In genomic region chr10:9992798-9993197, GRCm38 (mm10) we compare ENCODE assay signal across 23 mouse cellular contexts.
DNase-seq lines count a peak whose midpoint lies in the region; ATAC-seq and TF ChIP-seq lines count a peak whose summit lies in the region.
"Had no signal": no experiment of that assay in that cellular context is flagged by ENCODE, and none has a peak within 500 bp of the region (broad histone marks: within the 10 kb centered on the region; RNA-seq: fewer than 3 reads in every experiment).

No protein-coding gene starts in this region.

- H3K36me3 ChIP-seq in forebrain, postnatal 0 days (ENCODE audit: insufficient read depth): no peaks in the 10 kb centered on the region
- H3K36me3 ChIP-seq in forebrain, embryonic 11.5 days (ENCODE audit: control insufficient read depth, insufficient read depth, low read length): no peaks in the 10 kb centered on the region
- no peaks in the 10 kb centered on the region for H3K36me3 ChIP-seq in midbrain, embryonic 14.5 days (ENCODE audit: control insufficient read depth, insufficient read depth, low read length)
- H3K36me3 ChIP-seq in midbrain, embryonic 13.5 days: no peaks in the 10 kb centered on the region
- no peaks in the 10 kb centered on the region for H3K36me3 ChIP-seq in neural tube, embryonic 14.5 days (ENCODE audit: control insufficient read depth, insufficient read depth, low read length)
- H3K36me3 ChIP-seq: embryonic facial prominence, embryonic 10.5 days; heart, embryonic 13.5 days; hindbrain, embryonic 12.5 days had no signal

- no peak overlapping the region for H3K27ac ChIP-seq in forebrain, postnatal 0 days (ENCODE audit: low read depth, low read length)
- H3K27ac ChIP-seq in forebrain, embryonic 11.5 days (ENCODE audit: low read depth, low read length): no peak overlapping the region
- no peak overlapping the region for H3K27ac ChIP-seq in midbrain, embryonic 14.5 days (replicated peaks; ENCODE audit: low read depth, low read length)
- H3K27ac ChIP-seq in midbrain, embryonic 13.5 days: no peak overlapping the region
- no peak overlapping the region for H3K27ac ChIP-seq in neural tube, embryonic 14.5 days (ENCODE audit: low read depth, low read length)
- H3K27ac ChIP-seq: embryonic facial prominence, embryonic 10.5 days; heart, embryonic 13.5 days; hindbrain, embryonic 12.5 days; hindbrain, postnatal 0 days had no signal

- no peak overlapping the region for H3K4me3 ChIP-seq in forebrain, postnatal 0 days (ENCODE audit: low read depth, low read length)
- no peak overlapping the region for H3K4me3 ChIP-seq in forebrain, embryonic 11.5 days (ENCODE audit: low read depth, low read length)
- H3K4me3 ChIP-seq in midbrain, embryonic 14.5 days (replicated peaks; ENCODE audit: low read depth, low read length): no peak overlapping the region
- H3K4me3 ChIP-seq in midbrain, embryonic 13.5 days (replicated peaks): no peak overlapping the region
- no peak overlapping the region for H3K4me3 ChIP-seq in neural tube, embryonic 14.5 days (ENCODE audit: low read depth, low read length)
- H3K4me3 ChIP-seq: embryonic facial prominence, embryonic 10.5 days; heart, embryonic 13.5 days; hindbrain, embryonic 12.5 days had no signal

- no peaks in the 10 kb centered on the region for H3K27me3 ChIP-seq in forebrain, postnatal 0 days (ENCODE audit: insufficient read depth, low read length)
- no peaks in the 10 kb centered on the region for H3K27me3 ChIP-seq in forebrain, embryonic 11.5 days (ENCODE audit: control insufficient read depth, insufficient read depth, low read length)
- H3K27me3 ChIP-seq in midbrain, embryonic 14.5 days (ENCODE audit: control insufficient read depth, insufficient read depth, low read length): no peaks in the 10 kb centered on the region
- no peaks in the 10 kb centered on the region for H3K27me3 ChIP-seq in midbrain, embryonic 13.5 days
- no peaks in the 10 kb centered on the region for H3K27me3 ChIP-seq in neural tube, embryonic 14.5 days (ENCODE audit: control insufficient read depth, insufficient read depth, low read length)
- H3K27me3 ChIP-seq: CH12.LX; heart, embryonic 13.5 days; hindbrain, embryonic 12.5 days had no signal

- 0 out of 2 replicates have a peak, but pooled peaks have one; percentile 32 for ATAC-seq in forebrain, postnatal 0 days
- ATAC-seq in forebrain, embryonic 11.5 days (replicated peaks; ENCODE audit: low FRiP score): no peak
- ATAC-seq in midbrain, embryonic 14.5 days (ENCODE audit: low FRiP score, low TSS enrichment): no peak
- ATAC-seq in midbrain, embryonic 13.5 days: no peak
- ATAC-seq in neural tube, embryonic 14.5 days (ENCODE audit: low read depth): 0 out of 2 replicates have a peak, but pooled peaks have one; percentile 28
- ATAC-seq: activated CD4-positive, CD25-positive, alpha-beta regulatory T cell, adult 4 months; forebrain, embryonic 16.5 days; hindbrain, postnatal 0 days; Patski had no signal

- WGBS in forebrain, postnatal 0 days: 52% methylated on average over 2 of the region's 2 CpGs
- 64% methylated on average over 2 of the region's 2 CpGs for WGBS in forebrain, embryonic 11.5 days
- WGBS in midbrain, embryonic 14.5 days: 58% methylated on average over 2 of the region's 2 CpGs
- 63% methylated on average over 2 of the region's 2 CpGs for WGBS in midbrain, embryonic 13.5 days
- WGBS in neural tube, embryonic 14.5 days: 55% methylated on average over 2 of the region's 2 CpGs

- H3K9ac ChIP-seq in forebrain, postnatal 0 days: no peak overlapping the region
- no peak overlapping the region for H3K9ac ChIP-seq in forebrain, embryonic 11.5 days (ENCODE audit: low read length)
- H3K9ac ChIP-seq in midbrain, embryonic 14.5 days (replicated peaks; ENCODE audit: low read length): no peak overlapping the region
- H3K9ac ChIP-seq in midbrain, embryonic 13.5 days (replicated peaks): no peak overlapping the region
- H3K9ac ChIP-seq in neural tube, embryonic 14.5 days (replicated peaks; ENCODE audit: low read depth, low read length): no peak overlapping the region
- H3K9ac ChIP-seq: heart, embryonic 13.5 days; hindbrain, embryonic 12.5 days had no signal

- H3K4me2 ChIP-seq in forebrain, postnatal 0 days (ENCODE audit: low read depth): no peak overlapping the region
- H3K4me2 ChIP-seq in forebrain, embryonic 11.5 days (ENCODE audit: low read depth, low read length, severe bottlenecking): no peak overlapping the region
- no peak overlapping the region for H3K4me2 ChIP-seq in midbrain, embryonic 14.5 days (ENCODE audit: low read length)
- no peak overlapping the region for H3K4me2 ChIP-seq in midbrain, embryonic 13.5 days (replicated peaks)
- H3K4me2 ChIP-seq in neural tube, embryonic 14.5 days (ENCODE audit: low read depth, low read length): no peak overlapping the region
- H3K4me2 ChIP-seq: heart, embryonic 13.5 days; hindbrain, embryonic 12.5 days had no signal

- no peaks in the 10 kb centered on the region for H3K9me3 ChIP-seq in forebrain, postnatal 0 days (ENCODE audit: low read length)
- no peaks in the 10 kb centered on the region for H3K9me3 ChIP-seq in forebrain, embryonic 11.5 days (ENCODE audit: control insufficient read depth, low read length)
- no peaks in the 10 kb centered on the region for H3K9me3 ChIP-seq in midbrain, embryonic 14.5 days (ENCODE audit: control insufficient read depth, low read length)
- no peaks in the 10 kb centered on the region for H3K9me3 ChIP-seq in midbrain, embryonic 13.5 days
- no peaks in the 10 kb centered on the region for H3K9me3 ChIP-seq in neural tube, embryonic 14.5 days (ENCODE audit: control insufficient read depth, low read length)
- H3K9me3 ChIP-seq: embryonic facial prominence, embryonic 10.5 days; heart, embryonic 13.5 days; hindbrain, embryonic 12.5 days had no signal

- H3K4me1 ChIP-seq in forebrain, postnatal 0 days (ENCODE audit: insufficient read depth): no peaks in the 10 kb centered on the region
- no peaks in the 10 kb centered on the region for H3K4me1 ChIP-seq in forebrain, embryonic 11.5 days (replicated peaks; ENCODE audit: control insufficient read depth, insufficient read depth, low read length)
- no peaks in the 10 kb centered on the region for H3K4me1 ChIP-seq in midbrain, embryonic 14.5 days (ENCODE audit: control insufficient read depth, insufficient read depth, low read length)
- no peaks in the 10 kb centered on the region for H3K4me1 ChIP-seq in midbrain, embryonic 13.5 days (replicated peaks)
- no peaks in the 10 kb centered on the region for H3K4me1 ChIP-seq in neural tube, embryonic 14.5 days (ENCODE audit: control insufficient read depth, insufficient read depth, low read length)
- H3K4me1 ChIP-seq: embryonic facial prominence, embryonic 10.5 days; heart, embryonic 13.5 days; hindbrain, embryonic 12.5 days had no signal

- no peak for DNase-seq in forebrain, postnatal 0 days
- no peak for DNase-seq in forebrain, embryonic 11.5 days (ENCODE audit: low spot score)
- DNase-seq in midbrain, embryonic 14.5 days: peak; percentile 55
- no peak for DNase-seq in B cell, adult 2 months
- DNase-seq in urinary bladder, adult 18-20 months (ENCODE audit: low spot score in 2 of 2): no peak
- DNase-seq: adrenal gland, adult 2 months; adrenal gland, postnatal 25 days; cerebellum, adult 11 months; cerebellum, adult 9-11 months; cerebellum, postnatal 36 days; gastrocnemius, postnatal 36 days; heart, adult 11 months; heart, postnatal 36 days had no signal

- TF ChIP-seq CTCF in forebrain, postnatal 0 days (IDR thresholded peaks at IDR 0.05; ENCODE audit: low read depth): no peak

Comparison
In these comparisons a context has a peak if more than half of its experiments do, and no peak if none do; other contexts are left out.
1. ATAC-seq: peak in forebrain, postnatal 0 days (single experiment) and neural tube, embryonic 14.5 days (single experiment); none in forebrain, embryonic 11.5 days (single experiment), midbrain, embryonic 14.5 days (single experiment) and midbrain, embryonic 13.5 days (single experiment).